Mouse (Mus musculus) adrenal gland, postnatal 4 days (tissue): Measurements from ENCODE around the gene Smad6. TPM values are rescaled to one million over a fixed set of nuclear protein-coding genes. Genes with fewer than 3 reads are reported as not detected.

Experiments
- DNase-seq, 2 experiments: peaks; one replicate each; pipeline ENCODE4 v3.0.0; 2021 to 2022; ENCODE audit warnings: low spot score in 2 of 2, mixed read lengths in 2 of 2
- total RNA-seq, 2 experiments: library from RNA; stranded (reverse); gene quantifications; 2 replicates each; pipeline ENCODE4 v1.2.3; 2021

The Smad6 gene
- total RNA-seq, 2 experiments from 2014 or later, result 28.8 to 32.9 TPM

GRCm38 (mm10) chr9:63918245-63918644 lies 103.6 kb downstream of the Smad6 start:
- DNase-seq, result peak; percentile 62 to 79

DNA sequence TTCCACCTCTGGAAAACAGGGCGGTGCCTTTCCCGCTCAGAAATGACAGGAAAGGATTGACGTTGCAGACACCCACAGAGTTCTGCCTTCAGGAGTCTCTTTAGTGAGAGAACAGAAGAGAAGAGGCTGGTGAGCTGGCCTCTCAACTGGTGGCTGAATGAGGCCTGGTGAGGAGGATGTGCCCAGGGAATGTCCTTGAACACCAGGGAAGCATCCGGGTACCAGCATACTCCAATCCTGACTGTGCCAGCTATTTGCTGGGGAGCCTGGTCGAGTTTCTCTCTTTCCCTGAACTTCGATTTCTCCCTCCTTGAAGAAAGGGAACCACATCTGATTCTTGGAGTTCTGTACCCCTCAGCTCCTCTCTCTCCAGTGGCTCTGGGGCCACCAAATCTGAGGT lies 105.4 kb downstream of the Smad6 start:
- no peak for DNase-seq

DNA sequence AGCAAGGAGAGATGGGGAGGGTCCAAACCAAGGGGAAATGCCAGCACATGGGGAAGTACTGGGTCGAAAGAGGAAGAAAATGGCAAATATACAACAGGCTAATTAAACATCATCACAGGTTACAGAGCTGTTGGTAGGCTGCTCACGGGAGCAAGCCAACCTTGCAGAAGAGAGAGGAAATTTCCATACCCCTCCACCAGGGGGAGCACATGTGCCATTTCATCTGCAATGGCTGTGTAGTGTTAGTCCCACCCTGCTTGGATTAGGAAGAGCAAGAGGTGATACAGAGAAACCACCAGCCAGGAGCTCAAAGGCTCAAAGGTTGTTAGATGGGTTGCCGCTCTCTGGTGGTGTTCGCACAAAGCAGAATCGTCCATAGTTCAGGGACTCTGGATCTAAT lies 105.9 kb downstream of the Smad6 start:
- peak in 1 of 2 experiments; percentile 64 for DNase-seq

GRCm38 (mm10) chr9:63914944-63915343 lies 106.9 kb downstream of the Smad6 start:
- DNase-seq, result no peak

DNA sequence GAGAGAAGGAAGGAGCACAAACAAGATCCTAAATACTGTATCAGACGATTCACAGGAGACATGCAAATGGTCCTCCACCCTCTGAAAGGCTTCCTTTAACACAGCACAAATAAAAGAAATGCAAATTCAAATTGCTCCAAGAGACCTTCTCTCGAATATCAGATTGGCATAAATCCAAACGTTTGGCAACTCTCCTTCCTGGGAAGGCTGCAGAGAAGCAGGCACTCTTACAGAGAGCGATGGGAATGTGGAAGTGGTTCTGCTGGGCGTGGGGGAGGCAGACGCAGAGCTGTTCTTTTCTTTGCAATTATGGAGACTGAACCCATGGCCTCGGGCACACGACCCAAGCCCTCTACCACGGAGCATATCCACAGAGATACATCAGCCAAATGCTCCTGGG lies 109.8 kb downstream of the Smad6 start:
- no peak for DNase-seq

DNA sequence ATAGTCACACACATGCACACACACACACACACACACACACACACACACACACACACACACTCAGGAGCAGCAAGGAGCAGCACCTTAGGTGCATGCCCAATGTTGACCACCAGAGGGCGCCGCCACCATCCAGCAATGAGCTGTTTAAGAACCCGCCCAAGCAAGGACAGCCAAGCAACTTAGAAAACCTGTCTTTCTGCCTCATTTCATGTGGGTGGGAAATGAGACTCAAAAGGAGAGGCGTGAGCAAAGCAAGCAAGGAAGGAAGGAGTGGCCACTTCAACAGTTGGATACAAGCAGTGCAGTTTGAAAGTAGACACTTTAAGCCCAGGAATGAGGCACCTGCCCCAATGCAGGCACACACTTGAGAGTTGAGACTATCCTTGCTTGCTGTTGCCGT lies 112.2 kb downstream of the Smad6 start:
- DNase-seq, result peak; percentile 49 to 64

GRCm38 (mm10) chr9:63904543-63904942 lies 117.3 kb downstream of the Smad6 start:
- DNase-seq, result no peak

Other genes with a start within 250 kb of the Smad6 start
- 1 to 10 TPM in 1 of 2 experiments, under 1 TPM in 1; 0.87 to 1.1 TPM for gene Lctl, start 95.1 kb upstream of the Smad6 start, total RNA-seq
- 10 to 100 TPM; 19.2 to 19.9 TPM for gene Zwilch, start 151.0 kb upstream of the Smad6 start, total RNA-seq
- gene Rpl4, start 151.3 kb upstream of the Smad6 start, total RNA-seq, result 1,000 to 10,000 TPM; 1,230 to 1,246 TPM
- 10 to 100 TPM; 21.6 to 21.8 TPM for gene Snapc5, start 157.2 kb upstream of the Smad6 start, total RNA-seq
- gene Uchl4, start 213.1 kb upstream of the Smad6 start, total RNA-seq, result 1 to 10 TPM; 2.0 to 2.6 TPM
- 10 to 100 TPM; 49.4 to 54.3 TPM for gene Map2k1, start 231.6 kb upstream of the Smad6 start, total RNA-seq